Mouse (Mus musculus) heart, embryonic 11.5 days (tissue): ENCODE results near the gene Ecpas. TPM values are rescaled to one million over a fixed set of nuclear protein-coding genes. Genes with fewer than 3 reads are reported as not detected.

ENCODE experiments used
- ATAC-seq: fragments of 200-750 bp; cut with Nextera tagmentation; replicated peaks from 2 replicates; pipeline ENCODE4 v1.8.0; 2017; ENCODE audit warnings: moderate library complexity; ENCODE audit not compliant: insufficient number of reproducible peaks, low FRiP score, low TSS enrichment
- H3K27ac ChIP-seq: fragments of 300-500 bp; sonication (generic); 2 replicates; pipeline ENCODE4 v1.5.1; 2014; ENCODE audit warnings: mild to moderate bottlenecking, low read depth, low read length
- H3K27me3 ChIP-seq: fragments of 300-500 bp; sonication (generic); 2 replicates; pipeline ENCODE4 v1.6.1; 2014; ENCODE audit warnings: mild to moderate bottlenecking, low read length, mixed read lengths; ENCODE audit not compliant: control insufficient read depth, insufficient read depth
- H3K36me3 ChIP-seq: fragments of 300-500 bp; sonication (generic); 2 replicates; pipeline ENCODE4 v1.6.1; 2014; ENCODE audit warnings: mild to moderate bottlenecking, low read length, moderate library complexity, mixed read lengths; ENCODE audit not compliant: control insufficient read depth, insufficient read depth
- H3K4me1 ChIP-seq: fragments of 300-500 bp; sonication (generic); 2 replicates; pipeline ENCODE4 v1.6.1; 2014; ENCODE audit warnings: low read length; ENCODE audit not compliant: control insufficient read depth, insufficient read depth
- H3K4me2 ChIP-seq: fragments of 300-500 bp; sonication (generic); 2 replicates; pipeline ENCODE4 v1.6.1; 2014; ENCODE audit warnings: mild to moderate bottlenecking, moderate library complexity
- H3K4me3 ChIP-seq: fragments of 300-500 bp; sonication (generic); 2 replicates; pipeline ENCODE4 v1.5.1; 2014; ENCODE audit warnings: low read depth, low read length
- H3K9ac ChIP-seq: fragments of 300-500 bp; sonication (generic); 2 replicates; pipeline ENCODE4 v1.6.1; 2014; ENCODE audit warnings: mild to moderate bottlenecking, low read depth, low read length, moderate library complexity
- H3K9me3 ChIP-seq: fragments of 300-500 bp; sonication (generic); replicated peaks from 2 replicates; pipeline ENCODE4 v1.6.1; 2016; ENCODE audit warnings: low read length; ENCODE audit not compliant: control insufficient read depth
- WGBS: fragments of 180-500 bp; shearing (Covaris S2); extraction: QIAGEN DNeasy Blood & Tissue Kit; methylation state at CpG from one replicate; pipeline ENCODE4 v1.1.7; 2014; ENCODE audit not compliant: insufficient replicate concordance; 5-methylcytosine and 5-hydroxymethylcytosine counted together
- polyA plus RNA-seq: library from polyadenylated mRNA; unstranded; fragments of >200 nt; fragmentation: Nextera tagmentation; extraction: Ambion mirVana; gene quantifications from 2 replicates; pipeline ENCODE4 v1.2.1, GENCODE M21; 2014

Ecpas gene
- 28.4 and 33.3 TPM in 2 replicates for polyA plus RNA-seq

- H3K27me3 ChIP-seq, result no peaks in the 10 kb centered on the region
- H3K4me1 ChIP-seq, result peaks cover 9% of the 10 kb centered on the region
- peak within 1 kb of the TSS; percentile 82 for H3K4me2 ChIP-seq
- no peaks in the 10 kb centered on the region for H3K36me3 ChIP-seq
- 4% methylated on average over 43 of the region's 43 CpGs for WGBS
- peak within 1 kb of the TSS; percentile 98 for H3K9ac ChIP-seq
- peak within 1 kb of the TSS; percentile 98 for H3K27ac ChIP-seq
- no peaks in the 10 kb centered on the region for H3K9me3 ChIP-seq
- ATAC-seq, result peak; percentile 67
- peak within 1 kb of the TSS; percentile 94 for H3K4me3 ChIP-seq
Measured at GRCm38 (mm10) chr4:58912629-58913335, at the start of gene Ecpas. Gene Ecpas, minus strand, starts transcription at chr4:58912749.

GRCm38 (mm10) chr4:58961719-58962118, 49.2 kb upstream of the Ecpas start:
- H3K4me1 ChIP-seq, result no peaks in the 10 kb centered on the region
- H3K9ac ChIP-seq, result no peak overlapping the region
- H3K4me3 ChIP-seq, result no peak overlapping the region
- H3K36me3 ChIP-seq, result no peaks in the 10 kb centered on the region
- ATAC-seq, result no peak
- H3K9me3 ChIP-seq, result no peaks in the 10 kb centered on the region
- no peaks in the 10 kb centered on the region for H3K27me3 ChIP-seq
- H3K27ac ChIP-seq, result no peak overlapping the region
- 84% methylated on average over 15 of the region's 15 CpGs for WGBS
- no peak overlapping the region for H3K4me2 ChIP-seq

- H3K27me3 ChIP-seq, result no peaks in the 10 kb centered on the region
- no peak overlapping the region for H3K9ac ChIP-seq
- no peaks in the 10 kb centered on the region for H3K4me1 ChIP-seq
- no peak for ATAC-seq
- H3K9me3 ChIP-seq, result no peaks in the 10 kb centered on the region
- H3K4me2 ChIP-seq, result no peak overlapping the region
- no peaks in the 10 kb centered on the region for H3K36me3 ChIP-seq
- WGBS, result 85% methylated on average over 11 of the region's 11 CpGs
- no peak overlapping the region for H3K4me3 ChIP-seq
- no peak overlapping the region for H3K27ac ChIP-seq
Measured at GRCm38 (mm10) chr4:58952630-58953029, 40.1 kb upstream of the Ecpas start.

GRCm38 (mm10) chr4:58948391-58948790, 35.8 kb upstream of the Ecpas start:
- no peak for ATAC-seq
- Histone ChIP-seq H3K9ac (no peak overlapping the region), H3K4me3 (no peak overlapping the region), H3K4me2 (no peak overlapping the region), H3K27me3 (peaks cover 12% of the 10 kb centered on the region; the same call in 1 of the 2 replicates), H3K27ac (no peak overlapping the region), H3K9me3 (no peaks in the 10 kb centered on the region), H3K36me3 (no peaks in the 10 kb centered on the region), H3K4me1 (no peaks in the 10 kb centered on the region; the same call in 1 of the 2 replicates)
- 76% methylated on average over 4 of the region's 4 CpGs for WGBS

- Histone ChIP-seq H3K4me1 (no peaks in the 10 kb centered on the region; the same call in 1 of the 2 replicates), H3K36me3 (no peaks in the 10 kb centered on the region), H3K4me2 (no peak overlapping the region), H3K9ac (no peak overlapping the region), H3K27ac (no peak overlapping the region), H3K27me3 (peaks cover 12% of the 10 kb centered on the region; the same call in 1 of the 2 replicates), H3K9me3 (no peaks in the 10 kb centered on the region), H3K4me3 (no peak overlapping the region)
- ATAC-seq, result no peak
- 59% methylated on average over 5 of the region's 5 CpGs for WGBS
Measured at GRCm38 (mm10) chr4:58944695-58945094, 32.1 kb upstream of the Ecpas start.

- H3K4me3 ChIP-seq, result peak overlapping the region; percentile 79
- H3K9me3 ChIP-seq, result no peaks in the 10 kb centered on the region
- H3K4me2 ChIP-seq, result peak overlapping the region; percentile 91
- H3K36me3 ChIP-seq, result no peaks in the 10 kb centered on the region
- no peaks in the 10 kb centered on the region; the same call in 1 of the 2 replicates for H3K4me1 ChIP-seq
- WGBS, result 17% methylated on average over 6 of the region's 6 CpGs
- no peak overlapping the region for H3K27ac ChIP-seq
- no peak for ATAC-seq
- H3K27me3 ChIP-seq, result peaks cover 12% of the 10 kb centered on the region; the same call in 1 of the 2 replicates
- H3K9ac ChIP-seq, result peak overlapping the region; percentile 73; the same call in 1 of the 2 replicates
Measured at GRCm38 (mm10) chr4:58944206-58944553, 31.6 kb upstream of the Ecpas start.

GRCm38 (mm10) chr4:58943420-58944205, 31.1 kb upstream of the Ecpas start, which contains the start of gene Zkscan16:
Gene Zkscan16, plus strand, starts transcription at chr4:58943628.
- 0 out of 2 replicates have a peak, but pooled peaks have one; percentile 14 for ATAC-seq

GRCm38 (mm10) chr4:58942942-58943341, 30.4 kb upstream of the Ecpas start:
- 66% methylated on average over 4 of the region's 4 CpGs for WGBS
- Histone ChIP-seq H3K9ac (peak overlapping the region; percentile 73; the same call in 1 of the 2 replicates), H3K4me2 (peak overlapping the region; percentile 91), H3K27ac (no peak overlapping the region), H3K4me1 (no peaks in the 10 kb centered on the region; the same call in 1 of the 2 replicates), H3K27me3 (peaks cover 12% of the 10 kb centered on the region; the same call in 1 of the 2 replicates), H3K36me3 (no peaks in the 10 kb centered on the region), H3K4me3 (peak overlapping the region; percentile 79), H3K9me3 (no peaks in the 10 kb centered on the region)
- no peak for ATAC-seq

More at GRCm38 (mm10) chr4:58943420-58944205, 31.1 kb upstream of the Ecpas start, which contains the start of gene Zkscan16:
- Histone ChIP-seq H3K27ac (no peak within 1 kb of the TSS), H3K9me3 (no peaks in the 10 kb centered on the region), H3K4me2 (peak within 1 kb of the TSS; percentile 91), H3K9ac (peak within 1 kb of the TSS; percentile 73), H3K27me3 (peaks cover 12% of the 10 kb centered on the region; the same call in 1 of the 2 replicates), H3K4me3 (peak within 1 kb of the TSS; percentile 79), H3K4me1 (no peaks in the 10 kb centered on the region; the same call in 1 of the 2 replicates), H3K36me3 (no peaks in the 10 kb centered on the region)
- WGBS, result 2% methylated on average over 50 of the region's 50 CpGs
